Mouse (Mus musculus): ENCODE measurements around the gene Tet3. TPM values are rescaled to one million over a fixed set of nuclear protein-coding genes. Genes with fewer than 3 reads are reported as not detected.

Tet3 gene
- polyA plus RNA-seq, 1 experiment from 2014 or later, result 30.5 TPM

DNA sequence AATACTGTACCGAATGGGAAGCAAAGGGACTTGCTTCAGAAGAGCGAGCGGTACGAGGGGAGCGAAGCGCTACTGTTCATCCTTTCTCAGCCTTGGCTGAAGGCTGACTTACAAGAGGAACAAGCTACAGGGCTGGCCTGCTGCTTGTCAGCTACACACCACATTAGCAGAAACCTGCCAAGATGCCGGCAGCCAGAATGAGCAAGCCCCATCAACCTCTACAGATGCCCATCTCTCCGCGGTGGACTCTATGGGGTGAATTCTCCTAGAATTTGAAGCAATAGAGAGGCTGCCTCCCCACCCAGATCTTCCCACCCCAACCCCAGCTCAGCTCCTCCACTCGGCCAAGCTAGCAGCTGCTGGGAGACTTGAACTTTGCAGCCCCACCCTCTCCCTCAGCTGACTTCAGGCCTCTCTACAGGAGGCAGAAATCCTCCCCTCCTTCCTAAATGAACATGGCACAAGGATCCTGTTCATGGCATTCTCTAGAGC is 46.5 kb downstream of the Tet3 start:
- 77% methylated on average over 10 of the region's 10 CpGs for WGBS
- Histone ChIP-seq H3K4me2 (replicated peaks; ENCODE audit: low read depth, low read length) (no peak overlapping the region), H3K4me1 (ENCODE audit: insufficient read depth, low read depth, low read length) (peaks cover 38% of the 10 kb centered on the region; the same call in 1 of the 2 replicates), H3K27me3 (replicated peaks; ENCODE audit: insufficient read depth, low read length) (no peaks in the 10 kb centered on the region), H3K9ac (replicated peaks; ENCODE audit: low read depth) (no peak overlapping the region), H3K27ac (ENCODE audit: low read length) (no peak overlapping the region), H3K4me3 (ENCODE audit: low read depth, low read length) (no peak overlapping the region), H3K36me3 (ENCODE audit: insufficient read depth, low read length) (0 out of 2 replicates have a peak, but pooled peaks cover 3% of the 10 kb centered on the region), H3K9me3 (ENCODE audit: low read length) (no peaks in the 10 kb centered on the region)
- no peak for ATAC-seq
- no peak for DNase-seq (ENCODE audit: low spot score)
- TF ChIP-seq CTCF (IDR thresholded peaks at IDR 0.05) (no peak), EP300 (IDR thresholded peaks at IDR 0.05) (no peak)

- no peak overlapping the region for H3K4me2 ChIP-seq (replicated peaks; ENCODE audit: low read depth, low read length)
- no peak for ATAC-seq
- no peak overlapping the region for H3K4me3 ChIP-seq (ENCODE audit: low read depth, low read length)
- no peaks in the 10 kb centered on the region for H3K27me3 ChIP-seq (replicated peaks; ENCODE audit: insufficient read depth, low read length)
- 0 out of 2 replicates have a peak overlapping the region, but pooled peaks have one; percentile 7 for H3K27ac ChIP-seq (ENCODE audit: low read length)
- H3K9me3 ChIP-seq (ENCODE audit: low read length), result no peaks in the 10 kb centered on the region
- peaks cover 32% of the 10 kb centered on the region; the same call in 1 of the 2 replicates for H3K4me1 ChIP-seq (ENCODE audit: insufficient read depth, low read depth, low read length)
- WGBS, result 71% methylated on average over 9 of the region's 9 CpGs
- no peak overlapping the region for H3K9ac ChIP-seq (replicated peaks; ENCODE audit: low read depth)
- no peak for TF ChIP-seq EP300 (IDR thresholded peaks at IDR 0.05)
- TF ChIP-seq CTCF (IDR thresholded peaks at IDR 0.05), result no peak
- no peak for DNase-seq (ENCODE audit: low spot score)
- 0 out of 2 replicates have a peak, but pooled peaks cover 3% of the 10 kb centered on the region for H3K36me3 ChIP-seq (ENCODE audit: insufficient read depth, low read length)
These were observed 47.1 kb downstream of the Tet3 start for GRCm38 (mm10) chr6:83411635-83412361.

- peak; percentile 61 for DNase-seq (ENCODE audit: low spot score)
- WGBS, result 35% methylated on average over 9 of the region's 9 CpGs
- Histone ChIP-seq H3K4me3 (ENCODE audit: low read depth, low read length) (no peak overlapping the region), H3K27me3 (replicated peaks; ENCODE audit: insufficient read depth, low read length) (no peaks in the 10 kb centered on the region), H3K4me2 (replicated peaks; ENCODE audit: low read depth, low read length) (no peak overlapping the region), H3K27ac (ENCODE audit: low read length) (peak overlapping the region; percentile 51), H3K36me3 (ENCODE audit: insufficient read depth, low read length) (0 out of 2 replicates have a peak, but pooled peaks cover 3% of the 10 kb centered on the region), H3K9ac (replicated peaks; ENCODE audit: low read depth) (no peak overlapping the region), H3K9me3 (ENCODE audit: low read length) (no peaks in the 10 kb centered on the region), H3K4me1 (ENCODE audit: insufficient read depth, low read depth, low read length) (peaks cover 23% of the 10 kb centered on the region; the same call in 1 of the 2 replicates)
- TF ChIP-seq CTCF (IDR thresholded peaks at IDR 0.05) (no peak), EP300 (IDR thresholded peaks at IDR 0.05) (no peak)
- ATAC-seq, result peak; percentile 23
These were observed 48.7 kb downstream of the Tet3 start for GRCm38 (mm10) chr6:83410046-83410706.

DNA sequence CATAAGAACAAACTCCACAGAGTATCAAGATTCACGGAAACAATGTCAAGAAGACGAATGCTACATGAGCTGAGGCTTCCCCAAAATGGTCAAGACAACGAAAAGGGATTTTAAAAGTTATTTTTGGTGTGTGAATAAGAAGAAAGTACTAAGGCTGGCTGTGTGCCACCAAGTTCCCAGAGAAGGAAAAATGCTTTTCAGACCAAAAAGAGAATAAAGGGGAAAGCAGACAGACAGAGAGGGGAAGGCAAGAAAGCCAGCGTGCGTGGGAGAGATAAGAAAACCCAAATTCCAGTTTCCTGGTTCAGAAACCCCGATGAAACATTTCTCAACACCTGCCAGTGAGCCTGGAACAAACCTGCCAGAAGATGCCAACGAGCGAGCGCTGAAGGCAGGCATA is 50.4 kb downstream of the Tet3 start:
- no peak for DNase-seq (ENCODE audit: low spot score)
- no peak for TF ChIP-seq CTCF (IDR thresholded peaks at IDR 0.05)
- no peak for TF ChIP-seq EP300 (IDR thresholded peaks at IDR 0.05)
- Histone ChIP-seq H3K9me3 (ENCODE audit: low read length) (no peaks in the 10 kb centered on the region), H3K4me3 (ENCODE audit: low read depth, low read length) (no peak overlapping the region), H3K4me1 (ENCODE audit: insufficient read depth, low read depth, low read length) (peaks cover 23% of the 10 kb centered on the region; the same call in 1 of the 2 replicates), H3K27ac (ENCODE audit: low read length) (0 out of 2 replicates have a peak overlapping the region, but pooled peaks have one; percentile 4), H3K27me3 (replicated peaks; ENCODE audit: insufficient read depth, low read length) (no peaks in the 10 kb centered on the region), H3K36me3 (ENCODE audit: insufficient read depth, low read length) (peaks cover 6% of the 10 kb centered on the region), H3K9ac (replicated peaks; ENCODE audit: low read depth) (no peak overlapping the region), H3K4me2 (replicated peaks; ENCODE audit: low read depth, low read length) (no peak overlapping the region)
- 50% methylated on average over 9 of the region's 9 CpGs for WGBS
- ATAC-seq, result no peak

- Histone ChIP-seq H3K4me3 (ENCODE audit: low read depth, low read length) (no peak overlapping the region), H3K4me1 (ENCODE audit: insufficient read depth, low read depth, low read length) (peaks cover 7% of the 10 kb centered on the region; the same call in 1 of the 2 replicates), H3K27me3 (replicated peaks; ENCODE audit: insufficient read depth, low read length) (no peaks in the 10 kb centered on the region), H3K9me3 (ENCODE audit: low read length) (no peaks in the 10 kb centered on the region), H3K27ac (ENCODE audit: low read length) (0 out of 2 replicates have a peak overlapping the region, but pooled peaks have one; percentile 27), H3K4me2 (replicated peaks; ENCODE audit: low read depth, low read length) (no peak overlapping the region), H3K36me3 (ENCODE audit: insufficient read depth, low read length) (peaks cover 22% of the 10 kb centered on the region), H3K9ac (replicated peaks; ENCODE audit: low read depth) (no peak overlapping the region)
- ATAC-seq (peak; percentile 29), DNase-seq (ENCODE audit: low spot score) (peak; percentile 56)
- WGBS, result 70% methylated on average over 7 of the region's 7 CpGs
- TF ChIP-seq CTCF (IDR thresholded peaks at IDR 0.05) (no peak), EP300 (IDR thresholded peaks at IDR 0.05) (no peak)
These were observed 53.3 kb downstream of the Tet3 start for GRCm38 (mm10) chr6:83405511-83406064.

DNA sequence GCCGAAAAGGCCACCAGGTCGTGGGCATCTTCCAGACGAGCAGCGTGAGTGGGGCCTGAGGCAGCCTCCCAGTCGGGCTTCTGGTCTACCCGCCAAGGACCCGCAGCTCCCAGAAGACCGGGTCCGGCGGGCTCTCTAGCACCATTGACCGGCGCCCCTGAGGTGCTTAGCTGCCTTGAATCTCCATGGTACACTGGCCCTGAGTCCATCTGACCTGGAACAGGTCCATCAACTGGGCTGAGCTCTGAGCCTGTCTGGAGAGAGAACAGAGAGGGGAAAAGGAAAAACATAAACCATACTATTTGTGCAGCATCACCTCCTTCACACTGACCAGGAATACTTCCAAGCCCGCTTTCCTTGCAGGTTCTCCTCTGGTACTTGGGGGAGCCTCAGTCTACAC is 54.3 kb downstream of the Tet3 start:
- Histone ChIP-seq H3K4me2 (replicated peaks; ENCODE audit: low read depth, low read length) (no peak overlapping the region), H3K4me3 (ENCODE audit: low read depth, low read length) (no peak overlapping the region), H3K27me3 (replicated peaks; ENCODE audit: insufficient read depth, low read length) (no peaks in the 10 kb centered on the region), H3K9me3 (ENCODE audit: low read length) (no peaks in the 10 kb centered on the region), H3K27ac (ENCODE audit: low read length) (no peak overlapping the region), H3K36me3 (ENCODE audit: insufficient read depth, low read length) (peaks cover 22% of the 10 kb centered on the region), H3K4me1 (ENCODE audit: insufficient read depth, low read depth, low read length) (no peaks in the 10 kb centered on the region), H3K9ac (replicated peaks; ENCODE audit: low read depth) (no peak overlapping the region)
- WGBS, result 93% methylated on average over 13 of the region's 13 CpGs
- DNase-seq (ENCODE audit: low spot score) (no peak), ATAC-seq (no peak)
- TF ChIP-seq EP300 (IDR thresholded peaks at IDR 0.05) (no peak), CTCF (IDR thresholded peaks at IDR 0.05) (no peak)
